Mouse (Mus musculus) macrophage (primary cell): ENCODE data around the gene Adamtsl1. TPM values are rescaled to one million over a fixed set of nuclear protein-coding genes. Genes with fewer than 3 reads are reported as not detected.

Experiments used
- H3K27ac ChIP-seq: fragments of 350-480 bp; formaldehyde crosslinking; 2 replicates; pipeline ENCODE4 v1.9.0; 2021
- H3K36me3 ChIP-seq: fragments of 350-480 bp; formaldehyde crosslinking; 2 replicates; pipeline ENCODE4 v1.9.0; 2021; ENCODE audit errors: inconsistent target
- H3K4me3 ChIP-seq: fragments of 350-480 bp; formaldehyde crosslinking; 2 replicates; pipeline ENCODE4 v1.9.0; 2021; ENCODE audit errors: inconsistent target
- H3K79me2 ChIP-seq: fragments of 350-480 bp; formaldehyde crosslinking; 2 replicates; pipeline ENCODE4 v1.9.0; 2021; ENCODE audit errors: inconsistent target
- WGBS: methylation state at CpG from one replicate; pipeline ENCODE4 v1.1.7; 2026; ENCODE audit warnings: inconsistent platforms; ENCODE audit not compliant: missing documents; 5-methylcytosine and 5-hydroxymethylcytosine counted together
- polyA plus RNA-seq: library from polyadenylated mRNA; stranded (reverse); fragments of 250-400 nt; gene quantifications from 3 replicates; pipeline ENCODE4 v1.2.4, GENCODE M21; 2018; ENCODE audit warnings: inconsistent platforms

Adamtsl1 gene
- polyA plus RNA-seq, 1 experiment from 2014 or later, result not detected

DNA sequence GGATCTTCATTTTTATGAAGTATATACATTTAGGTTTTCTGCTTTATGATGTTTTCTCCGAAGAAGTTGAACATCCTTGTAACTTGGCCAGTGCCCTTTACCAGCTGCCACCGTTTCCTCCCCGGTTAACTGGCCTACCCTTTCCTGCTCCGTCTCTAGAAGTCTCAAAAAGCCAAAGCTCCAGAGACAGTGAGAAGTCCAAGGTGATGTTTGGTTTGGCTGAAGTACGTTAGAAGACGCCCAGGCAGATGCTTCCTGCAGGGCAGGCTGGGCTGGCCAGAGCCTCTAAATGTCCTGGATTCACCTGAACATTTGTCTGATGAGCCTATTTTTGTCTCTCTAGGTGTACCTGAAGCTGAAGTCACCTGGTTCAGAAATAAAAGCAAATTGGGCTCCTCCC is 871.1 kb downstream of the Adamtsl1 start:
- Histone ChIP-seq H3K36me3 (no peaks in the 10 kb centered on the region), H3K27ac (no peak overlapping the region), H3K79me2 (no peaks in the 10 kb centered on the region), H3K4me3 (no peak overlapping the region)
- 84% methylated on average over 6 of the region's 6 CpGs for WGBS

DNA sequence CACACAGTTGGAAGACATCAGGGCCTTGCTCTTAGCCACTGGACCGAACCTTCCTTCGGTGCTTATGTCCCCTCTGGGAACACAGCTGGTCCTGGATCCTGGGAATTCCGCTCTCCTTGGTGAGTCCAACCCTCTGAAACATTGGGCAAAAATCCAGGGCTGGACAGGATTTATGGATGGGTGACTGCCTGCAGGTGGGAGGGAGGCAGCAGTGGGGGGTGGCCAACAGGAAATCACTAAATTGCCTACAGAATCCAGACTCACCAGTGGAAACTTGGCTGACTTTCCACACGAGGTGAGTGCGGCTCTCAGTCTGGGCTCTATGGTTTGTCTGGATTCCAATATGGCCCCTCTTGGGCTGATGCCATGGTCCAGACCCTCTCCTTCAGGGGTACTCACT is 874.5 kb downstream of the Adamtsl1 start:
- WGBS, result 92% methylated on average over 5 of the region's 5 CpGs
- H3K27ac ChIP-seq, result no peak overlapping the region
- no peaks in the 10 kb centered on the region for H3K79me2 ChIP-seq
- H3K36me3 ChIP-seq, result no peaks in the 10 kb centered on the region
- no peak overlapping the region for H3K4me3 ChIP-seq

DNA sequence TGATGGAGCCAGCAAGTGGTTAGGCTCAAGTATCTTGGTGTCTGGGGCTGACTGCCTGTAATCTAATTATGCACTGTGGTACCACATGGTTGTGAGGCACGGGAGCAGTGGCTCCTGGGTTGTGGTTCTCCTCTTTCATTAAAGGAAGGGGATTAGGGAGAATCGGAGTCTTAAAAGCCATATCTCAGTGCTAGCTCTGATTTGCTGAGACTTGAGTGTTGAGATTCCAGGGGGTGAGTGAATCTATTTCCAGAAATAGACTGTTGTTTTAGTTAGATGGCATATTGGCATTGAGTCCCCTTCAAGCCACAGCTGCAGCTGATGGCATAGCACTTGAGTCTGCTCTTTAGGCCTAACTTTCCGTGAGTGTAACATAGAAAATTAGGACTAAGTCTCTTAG is 877.2 kb downstream of the Adamtsl1 start:
- 71% methylated on average over 3 of the region's 3 CpGs for WGBS
- Histone ChIP-seq H3K27ac (no peak overlapping the region), H3K79me2 (no peaks in the 10 kb centered on the region), H3K36me3 (no peaks in the 10 kb centered on the region), H3K4me3 (no peak overlapping the region)

DNA sequence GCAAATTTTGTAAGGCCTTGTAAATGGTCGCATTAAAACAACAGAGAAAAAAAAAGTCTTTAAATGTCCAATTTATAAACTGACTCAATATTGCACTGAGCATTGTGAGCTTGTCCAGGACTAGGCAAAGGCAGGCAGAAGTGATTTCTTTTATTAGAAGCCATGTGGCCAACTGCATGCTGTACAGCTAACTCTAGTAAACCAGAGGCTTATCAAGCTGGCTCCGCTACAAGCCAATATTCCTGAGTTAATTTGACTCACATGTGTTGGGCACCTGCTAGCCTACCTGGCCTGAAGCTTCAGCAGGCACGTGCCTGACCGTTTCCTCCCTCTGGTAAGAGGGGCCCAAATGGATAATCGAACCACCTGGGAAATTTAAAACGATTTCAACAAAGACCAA is 881.7 kb downstream of the Adamtsl1 start:
- Histone ChIP-seq H3K79me2 (no peaks in the 10 kb centered on the region), H3K27ac (no peak overlapping the region), H3K4me3 (no peak overlapping the region), H3K36me3 (no peaks in the 10 kb centered on the region)
- 88% methylated on average over 6 of the region's 6 CpGs for WGBS

DNA sequence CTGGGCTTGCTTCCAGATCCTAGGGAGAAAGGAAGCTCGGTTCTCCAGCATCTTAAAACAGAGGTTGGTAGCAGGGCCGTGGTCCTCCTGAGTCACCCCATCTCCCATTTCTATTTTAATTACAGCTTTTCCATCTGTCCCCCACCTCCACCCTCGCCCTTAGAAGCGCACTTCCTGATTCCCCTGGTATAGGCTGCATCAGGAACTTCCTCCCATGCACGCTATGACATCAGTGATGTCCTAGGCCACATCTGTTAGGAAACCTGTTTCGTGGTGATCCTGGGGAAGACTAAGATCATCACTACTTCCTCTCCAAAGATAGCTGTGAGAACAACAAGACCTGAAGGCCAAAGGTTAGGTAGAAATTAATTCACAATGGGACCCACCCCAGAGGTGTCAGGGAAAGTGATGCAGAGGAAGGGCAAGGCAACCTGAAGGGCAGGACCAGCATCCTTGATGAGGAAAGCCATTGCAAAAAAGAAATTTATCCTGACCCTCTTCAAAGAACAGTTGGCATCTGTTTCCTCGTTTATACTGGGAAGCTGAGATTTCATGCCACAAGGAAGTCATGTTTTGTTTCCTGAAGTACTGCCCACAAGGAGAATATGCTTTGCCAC is 882.8 kb downstream of the Adamtsl1 start:
- H3K4me3 ChIP-seq, result no peak overlapping the region
- no peak overlapping the region for H3K27ac ChIP-seq
- 53% methylated on average over 7 of the region's 7 CpGs for WGBS
- H3K79me2 ChIP-seq, result no peaks in the 10 kb centered on the region
- no peaks in the 10 kb centered on the region for H3K36me3 ChIP-seq

DNA sequence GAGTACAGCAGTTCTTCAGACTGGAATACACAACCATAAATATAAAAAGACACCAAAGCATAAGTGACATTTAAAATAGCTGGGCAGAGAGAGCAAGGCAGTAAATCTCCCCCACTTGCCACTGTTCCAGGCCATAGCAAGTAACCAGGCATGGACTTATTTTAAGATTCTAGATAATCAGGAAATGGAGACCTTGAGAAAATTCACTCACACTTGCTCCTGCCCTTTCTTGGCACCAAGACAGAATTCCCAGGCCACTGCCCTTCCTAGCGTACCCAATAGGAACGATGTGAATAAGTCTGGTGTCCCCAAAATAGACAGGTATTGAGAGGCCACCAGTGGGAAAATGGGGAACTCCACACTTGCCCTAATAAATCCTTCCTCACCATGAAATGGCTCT is 883.5 kb downstream of the Adamtsl1 start:
- Histone ChIP-seq H3K27ac (no peak overlapping the region), H3K36me3 (no peaks in the 10 kb centered on the region), H3K79me2 (no peaks in the 10 kb centered on the region), H3K4me3 (no peak overlapping the region)
- 67% methylated on average over 2 of the region's 2 CpGs for whole genome bisulfite sequencing

DNA sequence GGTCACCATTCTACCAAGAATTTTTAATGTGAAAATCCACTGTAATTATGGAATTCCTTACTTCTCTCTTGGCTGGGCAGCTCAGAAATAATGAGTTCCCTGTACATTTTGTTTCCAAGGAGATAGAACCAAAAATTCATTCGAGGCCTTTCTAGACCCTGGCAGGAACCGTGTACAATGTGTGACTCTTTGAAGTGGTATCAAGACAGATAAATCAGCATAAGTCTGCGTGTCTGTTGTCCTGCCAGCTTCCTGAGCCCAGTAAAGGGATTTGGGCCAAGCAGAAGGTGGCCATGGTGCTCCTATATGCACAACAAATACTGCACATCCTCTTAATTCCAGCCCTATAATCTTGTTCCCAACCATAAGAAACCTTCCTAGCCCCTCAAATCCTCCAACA is 887.1 kb downstream of the Adamtsl1 start:
- Histone ChIP-seq H3K79me2 (no peaks in the 10 kb centered on the region), H3K4me3 (no peak overlapping the region), H3K27ac (no peak overlapping the region), H3K36me3 (no peaks in the 10 kb centered on the region)
- 65% methylated on average over 3 of the region's 3 CpGs for WGBS

DNA sequence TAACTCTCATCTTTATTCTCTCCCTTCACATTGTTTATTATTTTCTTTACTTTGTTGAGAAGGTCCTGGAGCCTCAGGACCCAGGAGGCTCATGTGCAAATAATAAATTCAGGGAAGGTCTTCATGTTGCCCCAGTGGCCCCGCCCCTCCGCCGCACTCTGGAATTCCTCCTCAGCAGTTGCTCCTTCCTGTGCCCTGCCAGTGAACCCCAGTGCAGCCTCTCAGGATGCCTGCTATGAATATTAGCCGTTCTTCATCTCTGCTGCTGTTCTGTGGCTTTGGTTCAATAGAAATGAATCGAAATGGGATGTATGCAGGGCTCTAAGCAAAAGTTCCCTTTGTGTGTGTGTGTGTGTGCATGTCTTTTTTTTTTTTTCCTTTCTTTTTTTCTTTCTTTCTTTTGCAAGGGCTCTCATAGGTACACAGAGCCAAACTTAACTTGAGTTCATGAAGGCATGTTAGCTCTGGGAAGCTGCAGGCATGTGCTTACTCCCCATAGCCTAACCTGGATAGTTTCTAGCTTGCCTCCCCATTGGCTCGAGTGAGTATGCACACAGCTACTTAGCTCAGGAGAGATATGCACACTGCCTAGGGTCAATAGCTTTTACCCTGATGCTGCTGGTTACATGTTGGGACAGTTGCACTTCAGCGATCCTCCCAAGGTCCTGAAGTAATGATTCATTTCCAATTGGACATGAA is 892.7 kb downstream of the Adamtsl1 start:
- Histone ChIP-seq H3K36me3 (no peaks in the 10 kb centered on the region), H3K79me2 (no peaks in the 10 kb centered on the region), H3K27ac (no peak overlapping the region), H3K4me3 (no peak overlapping the region)
- WGBS, result 76% methylated on average over 7 of the region's 7 CpGs

DNA sequence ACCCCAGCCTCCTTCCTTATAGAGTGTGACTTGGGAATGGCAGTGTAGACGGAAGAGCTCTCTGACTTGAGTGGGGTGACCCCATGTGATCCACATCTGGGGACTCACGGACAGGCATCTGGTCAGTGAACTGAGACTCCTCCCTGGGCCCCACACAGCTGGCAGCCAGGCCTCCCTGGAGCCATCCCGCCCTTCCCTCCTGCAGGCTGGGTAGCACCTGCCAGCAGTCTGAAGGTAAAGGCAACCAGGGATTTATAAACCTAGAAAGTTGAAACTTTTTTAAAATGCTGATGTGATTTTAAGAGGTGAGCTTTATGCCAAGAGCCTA is 893.2 kb downstream of the Adamtsl1 start:
- H3K4me3 ChIP-seq, result no peak overlapping the region
- no peak overlapping the region for H3K27ac ChIP-seq
- no peaks in the 10 kb centered on the region for H3K36me3 ChIP-seq
- WGBS, result 96% methylated on average over 3 of the region's 3 CpGs
- no peaks in the 10 kb centered on the region for H3K79me2 ChIP-seq

DNA sequence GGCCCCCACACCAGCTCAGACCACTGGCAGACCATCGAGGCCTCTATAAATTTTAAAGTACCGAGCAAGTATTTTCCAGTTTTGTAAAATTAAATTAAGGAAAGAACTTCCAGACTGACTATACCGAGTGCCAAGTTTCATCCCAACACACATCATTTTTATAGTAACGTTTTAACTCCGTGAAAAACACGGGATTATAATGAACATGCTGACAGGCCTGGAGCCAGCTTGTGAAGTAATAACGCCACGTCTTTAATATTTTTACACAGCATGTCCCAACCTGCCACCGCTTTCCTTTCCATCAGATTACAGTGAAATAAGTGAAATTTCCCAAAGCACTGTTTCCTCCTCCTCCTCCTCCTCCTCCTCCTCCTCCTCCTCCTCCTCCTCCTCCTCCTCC is 894.4 kb downstream of the Adamtsl1 start:
- Histone ChIP-seq H3K36me3 (no peaks in the 10 kb centered on the region), H3K79me2 (no peaks in the 10 kb centered on the region), H3K27ac (no peak overlapping the region), H3K4me3 (no peak overlapping the region)
- 96% methylated on average over 9 of the region's 9 CpGs for WGBS

DNA sequence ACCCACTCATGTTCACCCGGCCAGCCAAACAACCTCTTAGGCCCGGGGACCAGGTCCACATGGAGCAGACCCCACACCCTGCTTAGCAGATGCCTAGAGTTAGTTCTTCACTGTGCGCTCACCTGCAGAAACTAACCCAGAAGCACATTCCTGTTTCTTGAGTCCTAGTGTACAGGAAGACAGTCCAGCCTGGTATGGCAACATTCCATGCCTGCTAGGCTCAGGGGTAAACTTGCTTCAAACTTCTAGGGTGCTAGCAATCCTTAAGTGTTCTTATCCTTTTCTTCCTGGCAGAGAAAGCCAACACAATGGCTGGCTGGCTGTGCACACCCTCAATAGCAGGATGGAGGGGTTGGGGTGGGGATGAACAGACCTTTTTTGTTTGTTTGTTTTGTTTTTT is 897.0 kb downstream of the Adamtsl1 start:
- Histone ChIP-seq H3K79me2 (no peaks in the 10 kb centered on the region), H3K36me3 (no peaks in the 10 kb centered on the region), H3K4me3 (no peak overlapping the region), H3K27ac (no peak overlapping the region)
- 91% methylated on average over 3 of the region's 3 CpGs for WGBS

DNA sequence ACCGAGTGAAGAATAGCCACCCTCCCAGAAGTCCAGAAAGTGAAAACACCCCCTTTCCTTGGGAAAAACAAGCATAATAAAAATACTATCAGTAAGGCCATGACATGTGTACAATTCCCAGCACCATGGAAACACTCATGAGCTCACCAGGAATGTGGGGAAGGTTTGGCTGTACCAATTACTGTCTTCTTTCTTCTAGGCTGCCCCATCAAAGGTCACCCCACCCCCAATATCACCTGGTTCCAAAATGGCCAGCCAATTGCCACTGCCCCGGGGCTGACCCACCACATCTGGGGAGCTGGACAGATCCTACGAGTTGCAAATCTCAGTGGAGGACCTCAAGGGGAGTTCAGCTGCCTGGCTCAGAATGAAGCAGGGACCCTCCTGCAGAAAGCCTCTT is 899.4 kb downstream of the Adamtsl1 start:
- no peaks in the 10 kb centered on the region for H3K36me3 ChIP-seq
- 60% methylated on average over 3 of the region's 3 CpGs for WGBS
- H3K4me3 ChIP-seq, result no peak overlapping the region
- H3K79me2 ChIP-seq, result no peaks in the 10 kb centered on the region
- no peak overlapping the region for H3K27ac ChIP-seq

DNA sequence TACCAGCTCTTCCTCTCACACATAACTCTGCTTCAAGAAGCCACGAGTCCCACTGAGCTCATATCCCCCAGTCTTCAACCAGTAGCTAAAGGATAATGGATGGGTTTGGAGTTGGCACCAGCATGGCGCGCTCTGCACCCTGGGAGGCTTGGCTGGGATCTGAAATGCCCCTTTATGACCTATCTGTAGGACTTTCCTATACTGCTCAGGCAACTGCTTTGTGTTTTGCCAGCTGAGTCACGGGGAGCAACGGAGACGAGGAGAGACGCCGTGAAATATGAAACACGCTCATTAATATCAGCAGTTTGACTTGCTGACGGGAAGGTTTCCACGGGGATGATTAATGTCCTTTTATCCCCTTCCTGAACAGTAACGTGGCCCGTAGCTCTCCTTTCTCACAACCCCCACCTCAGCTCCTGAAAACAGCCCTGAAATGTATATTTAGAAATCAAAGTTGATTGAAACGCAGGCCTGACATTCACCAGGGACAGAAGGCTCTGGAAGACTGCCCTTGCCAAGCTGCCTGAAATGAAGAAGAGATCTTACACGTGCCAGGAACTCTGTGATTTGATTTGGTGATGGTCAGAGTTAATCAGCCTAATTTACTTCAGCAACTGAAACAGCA is 902.5 kb downstream of the Adamtsl1 start:
- WGBS, result 61% methylated on average over 15 of the region's 15 CpGs

DNA sequence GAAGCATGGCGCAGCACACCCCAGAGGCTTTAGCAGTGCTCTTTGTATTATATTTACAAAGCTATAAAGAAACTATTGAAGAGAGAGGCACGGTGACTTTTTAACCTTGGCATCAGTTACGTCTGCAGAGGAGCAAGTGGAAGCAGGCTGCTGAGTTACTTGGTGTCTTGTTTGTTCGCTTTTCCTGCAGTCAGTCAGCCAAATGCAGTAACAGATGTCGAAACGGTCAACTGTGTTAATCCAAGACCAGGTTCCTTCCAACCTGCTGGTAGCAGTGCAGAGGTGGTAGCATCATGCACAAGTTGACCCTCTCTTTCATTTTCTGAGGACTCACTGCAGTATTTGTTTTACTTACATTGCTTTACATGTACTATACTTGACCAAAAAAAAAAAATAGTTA is 908.6 kb downstream of the Adamtsl1 start:
- WGBS, result 91% methylated on average over 6 of the region's 6 CpGs
- H3K79me2 ChIP-seq, result no peaks in the 10 kb centered on the region
- H3K27ac ChIP-seq, result no peak overlapping the region
- no peak overlapping the region for H3K4me3 ChIP-seq
- no peaks in the 10 kb centered on the region for H3K36me3 ChIP-seq

More for the DNA sequence above, 902.5 kb downstream of the Adamtsl1 start:
- no peaks in the 10 kb centered on the region for H3K36me3 ChIP-seq
- no peak overlapping the region for H3K4me3 ChIP-seq
- H3K79me2 ChIP-seq, result no peaks in the 10 kb centered on the region
- H3K27ac ChIP-seq, result no peak overlapping the region

DNA sequence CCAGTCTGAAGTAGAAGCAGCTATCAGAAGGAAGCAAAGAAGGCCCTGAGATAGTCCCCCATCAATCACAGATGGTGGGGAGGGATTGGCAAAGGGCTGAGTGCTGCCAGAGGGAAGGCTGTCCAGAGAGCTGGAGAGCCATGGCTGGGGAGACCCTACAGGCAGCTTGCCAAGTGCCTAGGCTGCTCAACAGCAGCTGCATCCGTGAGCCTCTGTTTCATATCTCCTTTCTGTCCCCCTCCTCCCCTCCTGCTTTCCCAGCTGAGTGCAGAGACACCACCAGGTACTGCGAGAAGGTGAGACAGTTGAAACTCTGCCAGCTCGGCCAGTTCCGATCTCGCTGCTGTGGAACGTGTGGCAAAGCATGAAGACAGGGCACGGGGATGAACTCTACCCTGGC is 911.6 kb downstream of the Adamtsl1 start:
- H3K79me2 ChIP-seq, result no peaks in the 10 kb centered on the region
- H3K4me3 ChIP-seq, result no peak overlapping the region
- H3K36me3 ChIP-seq, result no peaks in the 10 kb centered on the region
- WGBS, result 89% methylated on average over 7 of the region's 7 CpGs
- no peak overlapping the region for H3K27ac ChIP-seq
